Mouse (Mus musculus) testis, postnatal 10 days (tissue): ENCODE data around the gene Snrk.

Experiments
- DNase-seq: peaks from one replicate; pipeline ENCODE4 v3.0.0; 2021; ENCODE audit warnings: low spot score

The Snrk gene

GRCm38 (mm10) chr9:122107701-122108375 lies 9.2 kb upstream of the Snrk start:
- no peak for DNase-seq

GRCm38 (mm10) chr9:122109553-122110225 lies 7.4 kb upstream of the Snrk start:
- no peak for DNase-seq

- no peak for DNase-seq
Observed at GRCm38 (mm10) chr9:122110508-122110907, 6.6 kb upstream of the Snrk start.

GRCm38 (mm10) chr9:122110921-122111320 lies 6.1 kb upstream of the Snrk start:
- no peak for DNase-seq

- no peak for DNase-seq
Observed at GRCm38 (mm10) chr9:122115552-122115951, 1.5 kb upstream of the Snrk start.

GRCm38 (mm10) chr9:122116359-122116758 lies 707 bp upstream of the Snrk start:
- no peak for DNase-seq

- peak; percentile 72 for DNase-seq
Observed at GRCm38 (mm10) chr9:122117692-122118529, 845 bp downstream of the Snrk start.

GRCm38 (mm10) chr9:122120089-122120488 lies 3.0 kb downstream of the Snrk start:
- peak; percentile 55 for DNase-seq

- DNase-seq: no peak
Observed at GRCm38 (mm10) chr9:122122113-122122512, 5.0 kb downstream of the Snrk start.

- no peak for DNase-seq
Observed at GRCm38 (mm10) chr9:122123181-122123580, 6.1 kb downstream of the Snrk start.

- DNase-seq: no peak
Observed at GRCm38 (mm10) chr9:122125723-122126290, 8.7 kb downstream of the Snrk start.

GRCm38 (mm10) chr9:122126790-122127189 lies 9.7 kb downstream of the Snrk start:
- DNase-seq: no peak

GRCm38 (mm10) chr9:122127271-122127785 lies 10.3 kb downstream of the Snrk start:
- no peak for DNase-seq

GRCm38 (mm10) chr9:122128686-122129085 lies 11.6 kb downstream of the Snrk start:
- no peak for DNase-seq

- no peak for DNase-seq
Observed at GRCm38 (mm10) chr9:122130666-122131065, 13.6 kb downstream of the Snrk start.

- no peak for DNase-seq
Observed at GRCm38 (mm10) chr9:122132145-122132544, 15.1 kb downstream of the Snrk start.

- no peak for DNase-seq
Observed at GRCm38 (mm10) chr9:122135095-122135884, 18.2 kb downstream of the Snrk start.

GRCm38 (mm10) chr9:122135885-122136170 lies 18.8 kb downstream of the Snrk start:
- no peak for DNase-seq

- DNase-seq: no peak
Observed at GRCm38 (mm10) chr9:122137960-122138359, 20.9 kb downstream of the Snrk start.

GRCm38 (mm10) chr9:122138371-122139029 lies 21.4 kb downstream of the Snrk start:
- no peak for DNase-seq

GRCm38 (mm10) chr9:122139236-122139635 lies 22.2 kb downstream of the Snrk start:
- no peak for DNase-seq
